Mouse (Mus musculus): ENCODE data around the gene Pgr. TPM values are rescaled to one million over a fixed set of nuclear protein-coding genes. Genes with fewer than 3 reads are reported as not detected.

Gene Pgr
- polyA plus RNA-seq, 1 experiment from 2014 or later = 0.14 TPM

DNA sequence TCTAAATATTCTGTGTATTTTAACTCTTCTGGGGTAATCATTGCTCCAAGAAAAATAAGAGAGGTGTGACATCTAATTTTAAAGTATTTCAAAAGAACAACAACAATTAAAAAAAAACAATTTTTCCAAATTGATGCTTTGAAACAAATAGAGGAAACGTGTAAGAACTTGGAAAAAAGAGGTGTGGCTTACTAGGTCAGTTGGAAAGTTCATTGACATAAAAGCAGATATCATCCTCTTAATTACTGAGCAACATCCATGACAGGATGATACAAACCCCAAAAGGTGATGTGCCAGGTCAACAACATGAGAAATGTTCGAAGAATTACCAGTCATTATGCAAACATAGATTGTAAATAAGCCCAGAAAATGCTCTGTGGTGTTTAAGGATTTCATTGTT, 71.9 kb downstream of the Pgr start, which contains the start of gene Gm16485:
Gm16485 (plus strand) TSS at position 301 of the 400 bp plus-strand sequence.
- Histone ChIP-seq H3K4me3 (no peak within 1 kb of the TSS), H3K36me3 (no peaks in the 10 kb centered on the region), H3K27ac (no peak within 1 kb of the TSS), H3K27me3 (ENCODE audit: insufficient read depth, poor library complexity, severe bottlenecking) (no peaks in the 10 kb centered on the region), H3K4me1 (no peaks in the 10 kb centered on the region), H3K9me3 (no peaks in the 10 kb centered on the region)
- WGBS = 71% methylated on average over 2 of the region's 2 CpGs
- DNase-seq (ENCODE audit: low spot score) = no peak

- DNase-seq (ENCODE audit: low spot score) = no peak
- no peaks in the 10 kb centered on the region for H3K4me1 ChIP-seq
- no peak overlapping the region for H3K27ac ChIP-seq
- H3K4me3 ChIP-seq = no peak overlapping the region
- no peaks in the 10 kb centered on the region for H3K27me3 ChIP-seq (ENCODE audit: insufficient read depth, poor library complexity, severe bottlenecking)
- H3K36me3 ChIP-seq = no peaks in the 10 kb centered on the region
- 66% methylated on average over 2 of the region's 2 CpGs for WGBS
- H3K9me3 ChIP-seq = no peaks in the 10 kb centered on the region
Observed at GRCm38 (mm10) chr9:8977775-8978174, 78.1 kb downstream of the Pgr start.

GRCm38 (mm10) chr9:8982315-8982714, 82.7 kb downstream of the Pgr start:
- 70% methylated on average over 3 of the region's 3 CpGs for WGBS
- Histone ChIP-seq H3K9me3 (no peaks in the 10 kb centered on the region), H3K36me3 (no peaks in the 10 kb centered on the region), H3K4me3 (no peak overlapping the region), H3K27me3 (ENCODE audit: insufficient read depth, poor library complexity, severe bottlenecking) (no peaks in the 10 kb centered on the region), H3K27ac (no peak overlapping the region), H3K4me1 (no peaks in the 10 kb centered on the region)
- DNase-seq (ENCODE audit: low spot score) = no peak

DNA sequence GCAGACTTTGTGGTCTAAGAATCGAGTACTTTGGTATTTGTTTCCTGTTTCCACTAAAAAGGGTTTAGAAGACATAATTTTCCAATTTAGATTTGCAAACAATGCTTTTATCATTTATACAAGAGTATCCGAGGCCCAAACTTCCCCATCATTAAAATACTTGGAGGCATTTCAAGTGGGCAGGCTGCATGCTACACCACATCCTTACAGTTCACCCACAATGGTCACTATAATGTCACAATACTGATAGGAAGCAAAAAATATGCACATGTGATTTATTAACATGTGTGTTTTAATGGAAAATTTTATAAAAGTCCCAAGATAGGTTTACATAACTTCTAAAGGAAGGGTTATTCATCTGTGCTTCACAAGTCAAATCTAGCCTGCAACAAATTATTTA, 96.9 kb downstream of the Pgr start:
- WGBS = 83% methylated on average over 2 of the region's 2 CpGs

DNA sequence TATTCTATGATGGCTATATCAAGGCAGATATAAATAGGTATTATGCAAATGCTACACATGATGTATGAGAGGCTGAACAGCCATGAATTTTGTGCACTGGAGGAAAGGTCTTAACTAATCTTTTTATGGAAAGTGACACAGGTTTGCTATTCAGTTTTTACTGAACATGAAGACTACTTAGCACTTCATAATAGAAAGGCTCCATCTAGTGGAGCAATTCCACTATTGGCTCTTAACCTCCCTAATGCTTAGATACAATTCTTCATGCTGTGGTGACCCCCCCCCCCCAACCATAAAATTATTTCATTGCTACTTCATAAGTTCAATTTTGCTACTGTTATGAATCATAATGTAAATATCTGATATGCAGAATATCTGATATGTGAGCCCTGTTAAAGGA, 101.5 kb downstream of the Pgr start:
- Histone ChIP-seq H3K4me3 (no peak overlapping the region), H3K9me3 (no peaks in the 10 kb centered on the region), H3K27ac (no peak overlapping the region), H3K4me1 (no peaks in the 10 kb centered on the region), H3K27me3 (ENCODE audit: insufficient read depth, poor library complexity, severe bottlenecking) (no peaks in the 10 kb centered on the region), H3K36me3 (0 out of 2 replicates have a peak, but pooled peaks cover 2% of the 10 kb centered on the region)
- no peak for DNase-seq (ENCODE audit: low spot score)

More for the DNA sequence above, 96.9 kb downstream of the Pgr start:
- no peak for DNase-seq (ENCODE audit: low spot score)
- no peaks in the 10 kb centered on the region for H3K27me3 ChIP-seq (ENCODE audit: insufficient read depth, poor library complexity, severe bottlenecking)
- no peak overlapping the region for H3K4me3 ChIP-seq
- H3K9me3 ChIP-seq = no peaks in the 10 kb centered on the region
- no peak overlapping the region for H3K27ac ChIP-seq
- no peaks in the 10 kb centered on the region for H3K4me1 ChIP-seq
- 0 out of 2 replicates have a peak, but pooled peaks cover 2% of the 10 kb centered on the region for H3K36me3 ChIP-seq

DNA sequence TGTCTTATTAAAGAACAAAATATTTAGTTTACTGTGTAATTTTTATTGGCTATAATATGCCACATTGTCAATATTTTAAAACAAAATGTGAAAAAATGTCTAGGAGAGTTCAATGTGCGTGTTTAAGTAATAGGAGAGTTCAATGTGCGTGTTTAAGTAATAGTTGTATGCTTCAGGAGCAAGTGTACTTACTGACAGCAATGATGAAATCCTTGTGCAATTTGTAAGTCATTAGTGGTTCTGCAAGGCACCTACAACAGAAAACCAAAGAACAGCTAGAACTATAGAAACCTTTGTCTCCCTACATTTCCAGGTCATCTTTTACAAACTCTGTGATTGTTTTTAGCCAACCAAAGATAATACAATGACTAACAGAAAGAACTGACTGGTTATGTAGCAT, 115.5 kb downstream of the Pgr start:
- Histone ChIP-seq H3K4me1 (no peaks in the 10 kb centered on the region), H3K36me3 (peaks cover 3% of the 10 kb centered on the region; the same call in 1 of the 2 replicates), H3K27me3 (ENCODE audit: insufficient read depth, poor library complexity, severe bottlenecking) (no peaks in the 10 kb centered on the region), H3K27ac (no peak overlapping the region), H3K4me3 (no peak overlapping the region), H3K9me3 (no peaks in the 10 kb centered on the region)
- no peak for DNase-seq (ENCODE audit: low spot score)
- WGBS = 93% methylated on average over 2 of the region's 2 CpGs

Other genes starting within 250 kb of the Pgr start
- not detected in 2 replicates for gene Gm16485, start 72.0 kb downstream of the Pgr start, polyA plus RNA-seq (2016; fragmentation: Nextera tagmentation; extraction: Ambion mirVana)